Mouse (Mus musculus) intestine, embryonic 16.5 days (tissue): Measurements from ENCODE around the gene Lactb. TPM values are rescaled to one million over a fixed set of nuclear protein-coding genes. Genes with fewer than 3 reads are reported as not detected.

Source experiments
- ATAC-seq: fragments of 200-750 bp; cut with Nextera tagmentation; 2 replicates; pipeline ENCODE4 v1.8.0; 2017; ENCODE audit warnings: moderate TSS enrichment, moderate library complexity
- H3K27ac ChIP-seq: fragments of 300-500 bp; sonication (generic); 2 replicates; pipeline ENCODE4 v1.5.1; 2014; ENCODE audit warnings: mild to moderate bottlenecking, low read length
- H3K27me3 ChIP-seq: fragments of 300-500 bp; sonication (generic); replicated peaks from 2 replicates; pipeline ENCODE4 v1.6.1; 2014; ENCODE audit warnings: low read length, control low read depth, mixed read lengths; ENCODE audit not compliant: control insufficient read depth, insufficient read depth
- H3K36me3 ChIP-seq: fragments of 300-500 bp; sonication (generic); 2 replicates; pipeline ENCODE4 v1.6.1; 2014; ENCODE audit warnings: low read length, control low read depth; ENCODE audit not compliant: control insufficient read depth, insufficient read depth
- H3K4me1 ChIP-seq: fragments of 300-500 bp; sonication (generic); 2 replicates; pipeline ENCODE4 v1.6.1; 2014; ENCODE audit warnings: low read length, control low read depth, mixed read lengths; ENCODE audit not compliant: control insufficient read depth, insufficient read depth
- H3K4me2 ChIP-seq: fragments of 300-500 bp; sonication (generic); 2 replicates; pipeline ENCODE4 v1.6.1; 2014; ENCODE audit warnings: low read depth, low read length, control low read depth
- H3K4me3 ChIP-seq: fragments of 300-500 bp; sonication (generic); 2 replicates; pipeline ENCODE4 v1.5.1; 2014; ENCODE audit warnings: mild to moderate bottlenecking, low read length
- H3K9ac ChIP-seq: fragments of 300-500 bp; sonication (generic); 2 replicates; pipeline ENCODE4 v1.6.1; 2014; ENCODE audit warnings: low read depth, low read length
- H3K9me3 ChIP-seq: fragments of 300-500 bp; sonication (generic); 2 replicates; pipeline ENCODE4 v1.6.1; 2016; ENCODE audit warnings: low read length, control low read depth; ENCODE audit not compliant: control insufficient read depth
- WGBS: fragments of 180-500 bp; shearing (Covaris S2); extraction: QIAGEN DNeasy Blood & Tissue Kit; methylation state at CpG from one replicate; pipeline ENCODE4 v1.1.7; 2014; 5-methylcytosine and 5-hydroxymethylcytosine counted together
- polyA plus RNA-seq: library from polyadenylated mRNA; unstranded; fragments of >200 nt; fragmentation: Nextera tagmentation; extraction: Ambion mirVana; gene quantifications from 2 replicates; pipeline ENCODE4 v1.2.1, GENCODE M21; 2015

The Lactb gene
- polyA plus RNA-seq, 1 experiment from 2014 or later = 6.7 TPM

DNA sequence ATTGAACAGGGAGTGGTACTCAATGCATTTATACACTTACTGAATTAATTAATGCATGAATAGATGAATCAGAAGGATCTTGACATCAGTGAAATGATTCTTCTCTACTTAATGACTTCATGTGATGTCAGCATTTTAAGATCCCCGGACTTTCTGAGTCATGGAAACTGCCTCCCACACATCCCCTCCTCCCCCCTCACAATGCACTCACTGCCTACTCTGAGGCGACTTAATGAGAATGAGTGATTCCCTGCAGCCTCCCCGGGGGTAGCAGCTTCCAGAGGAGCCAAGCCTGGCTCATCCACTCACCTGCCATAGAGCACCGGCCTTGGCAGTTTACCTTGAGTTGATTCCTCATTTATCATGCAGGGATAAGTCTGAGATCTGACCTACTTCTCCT, 27.9 kb upstream of the Lactb start:
- Histone ChIP-seq H3K4me2 (no peak overlapping the region), H3K27ac (no peak overlapping the region), H3K4me1 (peaks cover 6% of the 10 kb centered on the region), H3K36me3 (no peaks in the 10 kb centered on the region), H3K4me3 (no peak overlapping the region), H3K9me3 (no peaks in the 10 kb centered on the region), H3K9ac (no peak overlapping the region), H3K27me3 (no peaks in the 10 kb centered on the region)
- 37% methylated on average over 4 of the region's 4 CpGs for whole genome bisulfite sequencing
- no peak for ATAC-seq

DNA sequence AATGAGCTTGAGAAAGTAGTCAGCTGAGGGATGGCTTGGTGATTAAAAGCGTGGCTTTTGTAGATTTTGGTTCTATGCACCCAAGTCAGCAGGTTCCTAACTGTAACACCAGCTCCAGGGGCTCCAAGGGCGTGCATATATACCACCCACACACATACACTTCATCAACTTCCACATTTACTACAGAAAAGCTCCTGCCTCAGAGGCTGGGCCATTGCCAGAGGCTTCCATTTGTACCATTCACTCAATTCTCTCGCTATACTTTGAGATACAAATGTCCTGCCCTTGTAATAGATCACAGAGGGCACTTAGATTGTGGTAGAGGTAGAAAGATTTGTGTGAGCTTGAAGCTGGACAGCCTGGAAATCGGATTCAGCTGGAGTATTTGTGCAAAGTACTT, 26.2 kb upstream of the Lactb start:
- Histone ChIP-seq H3K36me3 (no peaks in the 10 kb centered on the region), H3K4me2 (no peak overlapping the region), H3K4me3 (no peak overlapping the region), H3K9ac (no peak overlapping the region), H3K27ac (no peak overlapping the region), H3K9me3 (no peaks in the 10 kb centered on the region), H3K27me3 (no peaks in the 10 kb centered on the region), H3K4me1 (peaks cover 6% of the 10 kb centered on the region)
- WGBS = 76% methylated on average over 4 of the region's 4 CpGs
- 0 out of 2 replicates have a peak, but pooled peaks have one; percentile 3 for ATAC-seq

DNA sequence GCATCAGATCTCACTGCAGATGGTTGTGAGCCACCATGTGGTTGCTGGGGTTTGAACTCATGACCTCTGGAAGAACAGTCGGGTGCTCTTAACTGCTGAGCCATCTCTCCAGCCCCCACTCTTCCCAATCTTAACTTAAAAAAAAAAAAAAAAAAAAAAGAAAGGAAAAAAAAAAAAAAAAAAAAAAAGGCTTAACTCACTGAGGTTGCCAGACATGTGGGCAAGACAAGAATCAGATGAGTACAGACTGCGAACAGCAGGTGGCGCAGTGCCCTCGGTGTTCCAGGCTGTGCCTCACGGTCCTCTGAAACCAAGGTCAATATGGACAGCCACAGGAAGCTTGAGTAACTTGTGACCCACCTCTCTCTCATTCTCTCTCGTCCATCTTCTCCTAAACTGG, 25.8 kb upstream of the Lactb start:
- Histone ChIP-seq H3K27me3 (no peaks in the 10 kb centered on the region), H3K4me1 (peaks cover 6% of the 10 kb centered on the region; the same call in 1 of the 2 replicates), H3K4me3 (no peak overlapping the region), H3K27ac (no peak overlapping the region), H3K9me3 (no peaks in the 10 kb centered on the region), H3K4me2 (no peak overlapping the region), H3K9ac (no peak overlapping the region), H3K36me3 (no peaks in the 10 kb centered on the region)
- WGBS = 4% methylated on average over 6 of the region's 6 CpGs
- peak; percentile 79; the same call in 1 of the 2 replicates for ATAC-seq

GRCm38 (mm10) chr9:66999698-67000097, 24.4 kb upstream of the Lactb start:
- no peak overlapping the region for H3K9ac ChIP-seq
- H3K27me3 ChIP-seq = no peaks in the 10 kb centered on the region
- H3K4me1 ChIP-seq = no peaks in the 10 kb centered on the region
- 92% methylated on average over 8 of the region's 8 CpGs for WGBS
- H3K27ac ChIP-seq = no peak overlapping the region
- ATAC-seq = no peak
- H3K36me3 ChIP-seq = no peaks in the 10 kb centered on the region
- no peaks in the 10 kb centered on the region for H3K9me3 ChIP-seq
- no peak overlapping the region for H3K4me2 ChIP-seq
- no peak overlapping the region for H3K4me3 ChIP-seq

GRCm38 (mm10) chr9:66991750-66992410, 16.6 kb upstream of the Lactb start:
- WGBS = 74% methylated on average over 8 of the region's 8 CpGs
- H3K27me3 ChIP-seq = no peaks in the 10 kb centered on the region
- peaks cover 24% of the 10 kb centered on the region for H3K4me1 ChIP-seq
- H3K36me3 ChIP-seq = no peaks in the 10 kb centered on the region
- H3K9ac ChIP-seq = no peak overlapping the region
- H3K4me3 ChIP-seq = no peak overlapping the region
- H3K27ac ChIP-seq = no peak overlapping the region
- no peak for ATAC-seq
- no peak overlapping the region for H3K4me2 ChIP-seq
- H3K9me3 ChIP-seq = no peaks in the 10 kb centered on the region

DNA sequence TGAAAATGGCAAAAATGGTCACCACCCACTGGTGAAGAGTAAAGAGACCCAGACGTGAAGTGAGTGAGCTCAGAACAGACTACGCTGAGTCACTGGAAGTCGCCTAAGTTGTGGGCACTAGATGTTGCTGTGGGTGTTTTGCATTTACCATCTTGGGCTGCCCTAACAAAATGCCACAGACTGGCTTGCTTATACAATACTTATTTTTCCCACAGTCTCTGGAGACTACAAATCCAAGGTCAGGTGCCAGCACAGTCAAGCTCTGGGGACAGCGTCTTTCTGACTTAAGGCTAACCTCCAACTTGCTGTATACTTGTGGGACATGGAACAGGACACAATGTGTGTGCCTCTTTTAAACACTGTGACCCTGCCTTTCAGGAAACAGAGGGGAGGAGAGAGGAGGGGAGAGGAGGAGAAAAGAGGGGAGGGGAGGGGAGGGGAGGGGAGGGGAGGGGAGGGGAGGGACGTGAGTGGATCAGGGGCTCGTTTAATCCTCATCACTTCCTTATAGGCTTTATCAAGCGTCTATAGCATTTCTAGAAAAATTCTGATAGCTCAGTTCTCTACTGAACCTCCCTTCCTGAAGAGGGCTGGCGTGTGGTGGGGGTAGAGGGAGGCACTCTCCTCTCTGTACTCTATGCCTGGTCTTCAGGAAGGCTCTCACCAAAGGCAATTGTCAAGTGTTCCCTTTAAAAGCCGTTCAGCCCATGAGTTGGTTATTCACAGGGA, 15.9 kb upstream of the Lactb start:
- H3K27ac ChIP-seq = no peak overlapping the region
- H3K36me3 ChIP-seq = no peaks in the 10 kb centered on the region
- H3K27me3 ChIP-seq = no peaks in the 10 kb centered on the region
- H3K4me3 ChIP-seq = no peak overlapping the region
- no peaks in the 10 kb centered on the region for H3K9me3 ChIP-seq
- no peak for ATAC-seq
- H3K4me2 ChIP-seq = no peak overlapping the region
- H3K9ac ChIP-seq = no peak overlapping the region
- 66% methylated on average over 9 of the region's 9 CpGs for WGBS
- peaks cover 24% of the 10 kb centered on the region for H3K4me1 ChIP-seq

DNA sequence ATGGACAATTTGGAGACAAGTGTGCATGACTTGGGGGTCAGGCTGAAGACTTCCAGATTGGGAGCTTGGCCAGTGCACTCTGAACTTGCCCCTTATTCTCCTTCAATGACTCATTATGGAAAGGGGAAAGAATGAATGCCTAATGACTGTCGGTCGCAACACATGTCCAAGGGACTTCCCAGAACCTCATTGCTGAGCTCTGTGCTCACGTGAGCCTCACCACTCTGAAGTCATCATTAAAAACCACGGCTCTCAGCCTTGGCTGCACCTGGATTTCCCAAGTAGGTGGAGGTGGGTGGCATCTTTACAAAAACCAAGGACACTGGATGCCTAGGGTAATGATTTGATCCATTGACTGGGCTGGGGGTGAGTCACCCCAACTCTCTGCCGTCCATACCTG, 14.8 kb upstream of the Lactb start:
- H3K27ac ChIP-seq = peak overlapping the region; percentile 88; the same call in 1 of the 2 replicates
- no peak overlapping the region for H3K4me2 ChIP-seq
- H3K4me1 ChIP-seq = peaks cover 24% of the 10 kb centered on the region
- H3K4me3 ChIP-seq = no peak overlapping the region
- no peaks in the 10 kb centered on the region for H3K9me3 ChIP-seq
- H3K36me3 ChIP-seq = no peaks in the 10 kb centered on the region
- no peak for ATAC-seq
- H3K9ac ChIP-seq = no peak overlapping the region
- WGBS = 83% methylated on average over 5 of the region's 5 CpGs
- no peaks in the 10 kb centered on the region for H3K27me3 ChIP-seq

DNA sequence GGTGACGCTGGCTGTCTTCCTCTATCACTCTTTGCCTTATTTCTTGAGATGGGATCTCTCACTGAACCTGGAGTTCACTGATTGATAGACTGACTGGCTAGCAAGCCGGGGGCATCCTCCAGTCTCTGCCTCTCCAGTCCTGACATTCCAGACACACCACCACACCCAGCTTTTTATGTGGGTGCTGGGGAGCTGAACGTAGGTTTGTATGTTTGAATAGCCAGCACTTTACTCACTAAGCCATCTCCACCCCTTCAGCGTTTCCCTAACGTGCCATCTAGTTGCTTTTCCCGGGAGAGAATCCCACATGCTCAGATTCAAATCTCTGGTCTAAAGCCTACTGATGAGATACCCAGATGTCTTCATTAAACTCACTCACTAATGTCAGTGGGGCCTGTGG, 14.3 kb upstream of the Lactb start:
- Histone ChIP-seq H3K4me1 (peaks cover 24% of the 10 kb centered on the region), H3K9ac (no peak overlapping the region), H3K9me3 (no peaks in the 10 kb centered on the region), H3K4me2 (no peak overlapping the region), H3K27me3 (no peaks in the 10 kb centered on the region), H3K27ac (peak overlapping the region; percentile 88), H3K36me3 (no peaks in the 10 kb centered on the region), H3K4me3 (no peak overlapping the region)
- 42% methylated on average over 6 of the region's 6 CpGs for WGBS
- no peak for ATAC-seq

DNA sequence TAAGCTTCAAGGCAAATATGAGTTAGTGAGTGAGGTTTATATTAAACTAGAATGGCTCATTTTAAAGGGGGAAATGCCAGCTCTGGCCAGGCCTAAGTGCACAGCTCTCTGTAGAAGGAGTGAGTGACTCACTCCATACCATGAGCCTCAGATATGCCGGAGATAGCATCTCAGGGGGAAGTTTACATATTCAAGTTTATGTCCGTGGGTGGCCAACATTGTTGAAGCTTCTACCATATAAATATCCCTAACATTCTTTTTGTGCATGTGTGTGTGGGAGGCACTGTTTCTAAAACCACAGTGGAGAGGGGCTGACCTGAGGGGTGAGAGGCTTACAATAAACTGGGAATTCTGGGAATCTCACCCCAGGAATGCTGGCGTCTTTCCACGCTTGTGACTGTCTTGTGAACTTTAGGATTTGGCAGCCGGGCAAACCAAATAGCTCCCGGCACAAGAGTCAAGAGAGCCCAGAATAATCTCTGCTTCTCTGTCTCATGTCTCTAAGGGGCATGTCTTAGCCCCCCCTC, 13.7 kb upstream of the Lactb start:
- Histone ChIP-seq H3K36me3 (no peaks in the 10 kb centered on the region), H3K27ac (peak overlapping the region; percentile 88), H3K9me3 (no peaks in the 10 kb centered on the region), H3K9ac (no peak overlapping the region), H3K4me3 (no peak overlapping the region), H3K4me2 (no peak overlapping the region), H3K4me1 (peaks cover 24% of the 10 kb centered on the region), H3K27me3 (no peaks in the 10 kb centered on the region)
- peak; percentile 81 for ATAC-seq
- 13% methylated on average over 6 of the region's 6 CpGs for WGBS
